Mouse (Mus musculus) liver, embryonic 12.5 days (tissue): ENCODE measurements around the gene Fbxo30. TPM values are rescaled to one million over a fixed set of nuclear protein-coding genes. Genes with fewer than 3 reads are reported as not detected.

Experiments
- ATAC-seq: fragments of 200-750 bp; cut with Nextera tagmentation; 2 replicates; pipeline ENCODE4 v1.8.0; 2017; ENCODE audit warnings: moderate number of reproducible peaks, mild to moderate bottlenecking, moderate library complexity
- H3K27ac ChIP-seq: fragments of 300-500 bp; sonication (generic); 2 replicates; pipeline ENCODE4 v1.5.1; 2016; ENCODE audit warnings: mild to moderate bottlenecking
- H3K27me3 ChIP-seq: fragments of 300-500 bp; sonication (generic); replicated peaks from 2 replicates; pipeline ENCODE4 v1.6.1; 2016; ENCODE audit warnings: mild to moderate bottlenecking, moderate library complexity
- H3K36me3 ChIP-seq: fragments of 300-500 bp; sonication (generic); 2 replicates; pipeline ENCODE4 v1.6.1; 2016; ENCODE audit warnings: mild to moderate bottlenecking, moderate library complexity
- H3K4me1 ChIP-seq: fragments of 300-500 bp; sonication (generic); 2 replicates; pipeline ENCODE4 v1.6.1; 2016
- H3K4me2 ChIP-seq: fragments of 300-500 bp; sonication (generic); 2 replicates; pipeline ENCODE4 v1.6.1; 2016; ENCODE audit warnings: mild to moderate bottlenecking, moderate library complexity
- H3K4me3 ChIP-seq: fragments of 300-500 bp; sonication (generic); 2 replicates; pipeline ENCODE4 v1.5.1; 2016; ENCODE audit warnings: mild to moderate bottlenecking, moderate library complexity
- H3K9ac ChIP-seq: fragments of 300-500 bp; sonication (generic); 2 replicates; pipeline ENCODE4 v1.6.1; 2016; ENCODE audit warnings: mild to moderate bottlenecking, moderate library complexity
- H3K9me3 ChIP-seq: fragments of 300-500 bp; sonication (generic); replicated peaks from 2 replicates; pipeline ENCODE4 v1.6.1; 2016; ENCODE audit warnings: mild to moderate bottlenecking, moderate library complexity
- WGBS: fragments of 180-500 bp; shearing (Covaris S2); methylation state at CpG from one replicate; pipeline ENCODE4 v1.1.7; 2016; ENCODE audit not compliant: insufficient replicate concordance; 5-methylcytosine and 5-hydroxymethylcytosine counted together
- polyA plus RNA-seq: library from polyadenylated mRNA; unstranded; fragments of >200 nt; fragmentation: Nextera tagmentation; extraction: Ambion mirVana; gene quantifications from 2 replicates; pipeline ENCODE4 v1.2.1, GENCODE M21; 2016

Gene Fbxo30
- polyA plus RNA-seq, 1 experiment from 2014 or later, result 48.3 TPM

GRCm38 (mm10) chr10:11326526-11326925 lies 45.4 kb downstream of the Fbxo30 start:
- Histone ChIP-seq H3K4me2 (no peak overlapping the region), H3K36me3 (no peaks in the 10 kb centered on the region), H3K4me1 (peaks cover 39% of the 10 kb centered on the region), H3K9me3 (no peaks in the 10 kb centered on the region), H3K9ac (no peak overlapping the region), H3K4me3 (no peak overlapping the region), H3K27me3 (no peaks in the 10 kb centered on the region), H3K27ac (no peak overlapping the region)
- ATAC-seq, result no peak
- 86% methylated on average over 3 of the region's 3 CpGs for WGBS

- Histone ChIP-seq H3K9me3 (no peaks in the 10 kb centered on the region), H3K27ac (peak within 1 kb of the TSS; percentile 84), H3K36me3 (no peaks in the 10 kb centered on the region), H3K4me1 (peaks cover 19% of the 10 kb centered on the region), H3K4me3 (peak within 1 kb of the TSS; percentile 77), H3K4me2 (peak within 1 kb of the TSS; percentile 92), H3K9ac (peak within 1 kb of the TSS; percentile 86), H3K27me3 (no peaks in the 10 kb centered on the region)
- ATAC-seq, result peak; percentile 97
- under 1% methylated on average over 99 of the region's 106 CpGs for WGBS
Observed at GRCm38 (mm10) chr10:11343205-11344141, 62.3 kb downstream of the Fbxo30 start, which contains the start of gene Epm2a. Epm2a (plus strand) TSS chr10:11343404.

GRCm38 (mm10) chr10:11344536-11345468 lies 63.7 kb downstream of the Fbxo30 start:
- 65% methylated on average over 18 of the region's 18 CpGs for WGBS
- H3K9ac ChIP-seq, result no peak overlapping the region
- H3K9me3 ChIP-seq, result no peaks in the 10 kb centered on the region
- H3K27ac ChIP-seq, result no peak overlapping the region
- peaks cover 19% of the 10 kb centered on the region for H3K4me1 ChIP-seq
- H3K36me3 ChIP-seq, result no peaks in the 10 kb centered on the region
- H3K4me3 ChIP-seq, result no peak overlapping the region
- peak overlapping the region; percentile 92 for H3K4me2 ChIP-seq
- no peak for ATAC-seq
- H3K27me3 ChIP-seq, result no peaks in the 10 kb centered on the region

Other genes starting within 250 kb of the Fbxo30 start
- not detected in 2 replicates for gene Grm1, start 199.0 kb upstream of the Fbxo30 start, polyA plus RNA-seq
- 10.1 and 10.5 TPM in 2 replicates for gene Shprh, start 131.9 kb upstream of the Fbxo30 start, polyA plus RNA-seq
- gene Epm2a, start 62.1 kb downstream of the Fbxo30 start, polyA plus RNA-seq, result 0.13 and 0.43 TPM in 2 replicates